Mouse (Mus musculus): ENCODE data around the gene Itgb2.

DNA sequence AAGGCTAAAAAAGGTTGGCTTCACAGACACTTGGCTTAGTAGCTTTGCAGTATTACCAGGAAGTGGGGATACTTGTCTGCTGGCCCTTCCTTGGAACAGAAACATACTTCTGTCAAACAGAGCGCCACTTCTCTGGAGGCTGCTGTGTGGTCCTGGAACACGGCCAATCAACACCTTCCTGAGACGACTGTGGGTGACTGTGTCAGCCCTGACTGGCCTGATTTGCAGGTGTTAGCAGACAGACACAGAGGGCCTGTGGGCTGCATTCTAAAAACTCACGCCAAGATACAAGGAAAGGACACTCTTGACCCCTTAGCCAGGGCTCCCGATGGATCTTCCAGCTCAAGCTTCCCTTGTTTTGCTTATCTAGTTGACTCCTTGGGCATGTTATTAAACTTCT lies 74.9 kb downstream of the Itgb2 start:
- TF ChIP-seq CTCF (IDR thresholded peaks at IDR 0.05; ENCODE audit: borderline replicate concordance, control insufficient read depth, extremely low read depth, insufficient read depth, low read length, poor library complexity) (no peak), POLR2A (IDR thresholded peaks at IDR 0.05; ENCODE audit: control insufficient read depth, extremely low read depth, insufficient read depth, low read length, poor library complexity) (no peak)

Data from thymus, adult 2 months (tissue).